15 mouse cellular contexts compared by ENCODE assay signal in the genomic region with DNA sequence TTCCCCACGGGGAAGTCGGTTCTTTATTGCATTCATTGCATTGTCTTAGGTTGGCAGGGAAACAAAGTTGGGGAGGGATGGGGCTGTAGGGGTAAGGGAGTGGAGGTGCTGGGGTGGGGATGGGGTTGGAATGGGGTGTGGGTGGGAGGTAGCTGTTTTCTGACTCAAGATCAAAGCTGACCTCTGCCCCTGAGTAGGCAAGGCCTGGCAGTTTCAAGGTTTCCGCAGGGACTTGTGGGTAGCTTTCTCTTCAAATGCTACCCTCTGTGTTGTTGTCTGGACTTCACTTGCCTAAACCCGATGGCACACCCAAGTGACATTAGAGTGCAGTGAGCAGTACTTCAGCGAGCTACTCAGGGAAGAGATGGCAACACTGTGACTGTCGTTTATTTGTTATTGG.
"Had no signal": no experiment of that assay in that cellular context is flagged by ENCODE, and none has a peak within 500 bp of the region (broad histone marks: within the 10 kb centered on the region; RNA-seq: fewer than 3 reads in every experiment).

No protein-coding gene starts in this region.

- H3K4me3 ChIP-seq: layer of hippocampus, adult 2 months; left cerebral cortex, adult 2 months; limb, embryonic 12.5 days; limb, embryonic 15.5 days; liver, embryonic 12.5 days; midbrain, embryonic 13.5 days had no signal

- H3K9me3 ChIP-seq: limb, embryonic 12.5 days; limb, embryonic 15.5 days; liver, embryonic 12.5 days; midbrain, embryonic 13.5 days had no signal

- H3K4me1 ChIP-seq: liver, embryonic 12.5 days; midbrain, embryonic 13.5 days had no signal

- H3K4me2 ChIP-seq: limb, embryonic 12.5 days; limb, embryonic 15.5 days; liver, embryonic 12.5 days; midbrain, embryonic 13.5 days had no signal

- H3K27ac ChIP-seq: layer of hippocampus, adult 2 months; left cerebral cortex, adult 2 months; limb, embryonic 12.5 days; limb, embryonic 15.5 days; liver, embryonic 12.5 days; macrophage; midbrain, embryonic 13.5 days had no signal

- H3K27me3 ChIP-seq: limb, embryonic 12.5 days; limb, embryonic 15.5 days; midbrain, embryonic 13.5 days had no signal

- ATAC-seq: liver, embryonic 12.5 days; midbrain, embryonic 13.5 days had no signal

- H3K36me3 ChIP-seq: limb, embryonic 12.5 days; limb, embryonic 15.5 days; liver, embryonic 12.5 days; midbrain, embryonic 13.5 days had no signal

- DNase-seq: kidney, adult 18-20 months; kidney, adult 9 months; kidney, postnatal 25 days; layer of hippocampus, adult 9-11 months; layer of hippocampus, postnatal 36 days; lung, adult 2 months; lung, postnatal 14 days; thymus, postnatal 25 days had no signal

- H3K9ac ChIP-seq: limb, embryonic 12.5 days; limb, embryonic 15.5 days; liver, embryonic 12.5 days; midbrain, embryonic 13.5 days had no signal
